Mouse (Mus musculus) kidney, embryonic 14.5 days (tissue): ENCODE results near the gene Gm17349. TPM values are rescaled to one million over a fixed set of nuclear protein-coding genes. Genes with fewer than 3 reads are reported as not detected.

ENCODE experiments used
- ATAC-seq: fragments of 200-750 bp; cut with Nextera tagmentation; 2 replicates; pipeline ENCODE4 v1.8.0; 2017; ENCODE audit warnings: moderate number of reproducible peaks, mild to moderate bottlenecking, moderate TSS enrichment, moderate library complexity; ENCODE audit not compliant: low FRiP score, low TSS enrichment
- H3K27ac ChIP-seq: fragments of 300-500 bp; sonication (generic); 2 replicates; pipeline ENCODE4 v1.5.1; 2014; ENCODE audit warnings: low read depth, mild to moderate bottlenecking, low read length, moderate library complexity, mixed read lengths
- H3K27me3 ChIP-seq: fragments of 300-500 bp; sonication (generic); 2 replicates; pipeline ENCODE4 v1.6.1; 2014; ENCODE audit warnings: mild to moderate bottlenecking, low read length; ENCODE audit not compliant: control insufficient read depth, insufficient read depth
- H3K36me3 ChIP-seq: fragments of 300-500 bp; sonication (generic); 2 replicates; pipeline ENCODE4 v1.6.1; 2014; ENCODE audit warnings: low read length, mixed read lengths; ENCODE audit not compliant: control insufficient read depth, insufficient read depth
- H3K4me1 ChIP-seq: fragments of 300-500 bp; sonication (generic); 2 replicates; pipeline ENCODE4 v1.6.1; 2014; ENCODE audit warnings: low read length, mixed read lengths; ENCODE audit not compliant: control insufficient read depth, insufficient read depth
- H3K4me2 ChIP-seq: fragments of 300-500 bp; sonication (generic); replicated peaks from 2 replicates; pipeline ENCODE4 v1.6.1; 2014; ENCODE audit warnings: low read depth, mild to moderate bottlenecking, low read length
- H3K4me3 ChIP-seq: fragments of 300-500 bp; sonication (generic); 2 replicates; pipeline ENCODE4 v1.5.1; 2014; ENCODE audit warnings: mild to moderate bottlenecking, low read length
- H3K9ac ChIP-seq: fragments of 300-500 bp; sonication (generic); 2 replicates; pipeline ENCODE4 v1.6.1; 2014; ENCODE audit warnings: low read depth, mild to moderate bottlenecking, low read length, moderate library complexity
- H3K9me3 ChIP-seq: fragments of 300-500 bp; sonication (generic); 2 replicates; pipeline ENCODE4 v1.6.1; 2016; ENCODE audit warnings: low read length; ENCODE audit not compliant: control insufficient read depth
- WGBS: fragments of 180-500 bp; shearing (Covaris S2); extraction: QIAGEN DNeasy Blood & Tissue Kit; methylation state at CpG from one replicate; pipeline ENCODE4 v1.1.7; 2014; 5-methylcytosine and 5-hydroxymethylcytosine counted together
- polyA plus RNA-seq: library from polyadenylated mRNA; unstranded; fragments of >200 nt; fragmentation: Nextera tagmentation; extraction: Ambion mirVana; gene quantifications from 2 replicates; pipeline ENCODE4 v1.2.1, GENCODE M21; 2014

Gene Gm17349
- polyA plus RNA-seq, 1 experiment from 2014 or later = not detected

- 46% methylated on average over 8 of the region's 9 CpGs for WGBS
- H3K4me3 ChIP-seq = no peak overlapping the region
- H3K9me3 ChIP-seq = no peaks in the 10 kb centered on the region
- no peak overlapping the region for H3K4me2 ChIP-seq
- no peaks in the 10 kb centered on the region for H3K27me3 ChIP-seq
- no peaks in the 10 kb centered on the region for H3K4me1 ChIP-seq
- H3K36me3 ChIP-seq = no peaks in the 10 kb centered on the region
- no peak overlapping the region for H3K27ac ChIP-seq
- no peak for ATAC-seq
- H3K9ac ChIP-seq = no peak overlapping the region
Observed at GRCm38 (mm10) chr15:99691976-99692375, 13.3 kb downstream of the Gm17349 start.

- H3K4me2 ChIP-seq = no peak overlapping the region
- no peaks in the 10 kb centered on the region for H3K36me3 ChIP-seq
- no peaks in the 10 kb centered on the region for H3K9me3 ChIP-seq
- WGBS = 6% methylated on average over 4 of the region's 4 CpGs
- no peaks in the 10 kb centered on the region for H3K27me3 ChIP-seq
- no peak overlapping the region for H3K27ac ChIP-seq
- no peaks in the 10 kb centered on the region for H3K4me1 ChIP-seq
- peak; percentile 28; the same call in 1 of the 2 replicates for ATAC-seq
- H3K4me3 ChIP-seq = no peak overlapping the region
- no peak overlapping the region for H3K9ac ChIP-seq
Observed at GRCm38 (mm10) chr15:99690924-99691323, 14.4 kb downstream of the Gm17349 start.

- Histone ChIP-seq H3K27ac (no peak overlapping the region), H3K9ac (no peak overlapping the region), H3K36me3 (no peaks in the 10 kb centered on the region), H3K4me3 (no peak overlapping the region), H3K4me2 (no peak overlapping the region), H3K9me3 (no peaks in the 10 kb centered on the region), H3K4me1 (no peaks in the 10 kb centered on the region), H3K27me3 (no peaks in the 10 kb centered on the region)
- peak; percentile 50 for ATAC-seq
- 11% methylated on average over 4 of the region's 4 CpGs for WGBS
Observed at GRCm38 (mm10) chr15:99688712-99689111, 16.6 kb downstream of the Gm17349 start.

GRCm38 (mm10) chr15:99684156-99684555 lies 21.1 kb downstream of the Gm17349 start:
- H3K36me3 ChIP-seq = no peaks in the 10 kb centered on the region
- H3K4me2 ChIP-seq = no peak overlapping the region
- no peak overlapping the region for H3K27ac ChIP-seq
- H3K4me3 ChIP-seq = no peak overlapping the region
- no peaks in the 10 kb centered on the region for H3K27me3 ChIP-seq
- H3K9me3 ChIP-seq = no peaks in the 10 kb centered on the region
- H3K9ac ChIP-seq = no peak overlapping the region
- no peak for ATAC-seq
- WGBS = 91% methylated on average over 5 of the region's 5 CpGs
- H3K4me1 ChIP-seq = no peaks in the 10 kb centered on the region

GRCm38 (mm10) chr15:99682880-99683279 lies 22.4 kb downstream of the Gm17349 start:
- Histone ChIP-seq H3K4me1 (no peaks in the 10 kb centered on the region), H3K4me2 (no peak overlapping the region), H3K27me3 (no peaks in the 10 kb centered on the region), H3K9ac (no peak overlapping the region), H3K27ac (no peak overlapping the region), H3K9me3 (no peaks in the 10 kb centered on the region), H3K4me3 (no peak overlapping the region), H3K36me3 (no peaks in the 10 kb centered on the region)
- ATAC-seq = no peak
- 93% methylated on average over 7 of the region's 7 CpGs for WGBS

GRCm38 (mm10) chr15:99679008-99679407 lies 26.3 kb downstream of the Gm17349 start:
- Histone ChIP-seq H3K27me3 (no peaks in the 10 kb centered on the region), H3K9me3 (no peaks in the 10 kb centered on the region), H3K9ac (no peak overlapping the region), H3K27ac (no peak overlapping the region), H3K4me3 (no peak overlapping the region), H3K4me2 (no peak overlapping the region), H3K4me1 (no peaks in the 10 kb centered on the region), H3K36me3 (no peaks in the 10 kb centered on the region)
- WGBS = 52% methylated on average over 7 of the region's 7 CpGs
- no peak for ATAC-seq

- Histone ChIP-seq H3K4me2 (no peak overlapping the region), H3K27ac (no peak overlapping the region), H3K9me3 (no peaks in the 10 kb centered on the region), H3K36me3 (no peaks in the 10 kb centered on the region), H3K4me3 (no peak overlapping the region), H3K27me3 (peaks cover 4% of the 10 kb centered on the region; the same call in 1 of the 2 replicates), H3K4me1 (no peaks in the 10 kb centered on the region), H3K9ac (no peak overlapping the region)
- ATAC-seq = peak; percentile 39; the same call in 1 of the 2 replicates
- WGBS = 11% methylated on average over 13 of the region's 13 CpGs
Observed at GRCm38 (mm10) chr15:99678063-99678800, 27.1 kb downstream of the Gm17349 start.

GRCm38 (mm10) chr15:99677089-99677488 lies 28.2 kb downstream of the Gm17349 start:
- Histone ChIP-seq H3K9ac (no peak overlapping the region), H3K4me1 (no peaks in the 10 kb centered on the region), H3K27me3 (peaks cover 8% of the 10 kb centered on the region), H3K4me2 (no peak overlapping the region), H3K36me3 (no peaks in the 10 kb centered on the region), H3K9me3 (no peaks in the 10 kb centered on the region), H3K4me3 (no peak overlapping the region), H3K27ac (no peak overlapping the region)
- WGBS = 41% methylated on average over 8 of the region's 8 CpGs
- ATAC-seq = no peak; the same call in 1 of the 2 replicates

GRCm38 (mm10) chr15:99674866-99675265 lies 30.4 kb downstream of the Gm17349 start:
- Histone ChIP-seq H3K9me3 (no peaks in the 10 kb centered on the region), H3K9ac (no peak overlapping the region), H3K27ac (no peak overlapping the region), H3K27me3 (peaks cover 30% of the 10 kb centered on the region), H3K36me3 (no peaks in the 10 kb centered on the region), H3K4me3 (no peak overlapping the region), H3K4me1 (peaks cover 3% of the 10 kb centered on the region; the same call in 1 of the 2 replicates), H3K4me2 (no peak overlapping the region)
- ATAC-seq = no peak
- WGBS = 86% methylated on average over 3 of the region's 3 CpGs
